Mouse (Mus musculus): ENCODE measurements at regions not wholly inside any gene's neighbourhood (a gene's known extent, or its start where the extent isn't known, plus 50 kb on each side); places are given as distances from the start of the nearest gene placed in this dataset.

GRCm38 (mm10) chr4:54812740-54813634 lies 131.9 kb upstream of the Zfp462 start:
- TF ChIP-seq POLR2A (IDR thresholded peaks at IDR 0.05; ENCODE audit: borderline replicate concordance, extremely low read depth, insufficient read depth, insufficient read length, poor library complexity, severe bottlenecking) = no peak
- TF ChIP-seq CTCF (IDR thresholded peaks at IDR 0.05; ENCODE audit: borderline replicate concordance, extremely low read depth, insufficient read depth, insufficient read length) = no peak

Data from brain, embryonic 14.5 days (tissue).